13 mouse cellular contexts compared by ENCODE assay signal in the genomic region with DNA sequence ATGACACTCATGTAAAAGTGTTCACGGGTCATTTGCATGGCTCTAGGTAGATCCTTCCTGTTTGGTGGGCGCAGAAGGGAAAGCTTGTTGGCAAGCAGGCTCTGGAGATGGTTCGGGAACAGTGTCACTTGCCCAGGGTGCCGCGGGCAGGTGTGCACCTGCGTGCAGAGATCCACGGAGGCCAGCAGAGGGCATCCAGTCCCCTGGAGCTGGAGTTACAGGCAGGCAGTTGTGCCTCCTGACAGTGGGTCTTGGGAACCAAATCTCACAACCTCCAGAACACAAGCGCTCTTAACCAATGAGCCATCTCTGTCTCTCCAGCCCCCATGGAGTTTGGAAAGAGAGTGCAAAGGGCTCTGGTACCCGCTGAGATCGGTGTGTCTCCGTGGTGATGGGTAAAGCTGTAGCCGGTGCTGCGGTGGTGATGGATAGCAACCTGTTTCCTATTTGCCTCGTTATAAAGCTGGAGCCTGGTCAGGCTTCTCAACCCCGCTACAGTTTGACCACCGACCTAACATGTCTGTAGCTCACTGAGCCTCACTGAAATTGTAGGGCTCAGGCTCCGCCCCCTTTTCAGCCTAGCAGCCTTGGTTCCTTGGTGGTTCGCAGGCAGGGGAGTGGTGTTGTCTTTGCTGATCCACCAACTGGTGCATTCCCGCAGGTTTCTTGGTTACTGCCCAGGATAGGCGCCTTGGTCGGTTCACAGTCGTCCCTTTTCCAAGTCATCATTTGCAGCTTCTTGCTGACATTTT. TPM values are rescaled to one million over a fixed set of nuclear protein-coding genes. Genes with fewer than 3 reads are reported as not detected.
A peak's percentile ranks its signal among the peaks of the same experiment; 100 is the strongest.
DNase-seq lines count a peak whose midpoint lies in the region; ATAC-seq and TF ChIP-seq lines count a peak whose summit lies in the region.
"Had no signal": no experiment of that assay in that cellular context is flagged by ENCODE, and none has a peak within 500 bp of the region (broad histone marks: within the 10 kb centered on the region; RNA-seq: fewer than 3 reads in every experiment).

No protein-coding gene starts in this region.

- H3K9ac ChIP-seq in midbrain, postnatal 0 days (replicated peaks; ENCODE audit: low read length, poor library complexity, severe bottlenecking) = no peak overlapping the region
- no peak overlapping the region for H3K9ac ChIP-seq in midbrain, embryonic 11.5 days (ENCODE audit: low read length)
- H3K9ac ChIP-seq: heart, embryonic 15.5 days had no signal

- no peaks in the 10 kb centered on the region for H3K4me1 ChIP-seq in midbrain, postnatal 0 days (ENCODE audit: insufficient read depth, low read length)
- peaks cover 11% of the 10 kb centered on the region for H3K4me1 ChIP-seq in midbrain, embryonic 11.5 days (ENCODE audit: control insufficient read depth, insufficient read depth, low read length)
- H3K4me1 ChIP-seq in small intestine, adult 2 months (ENCODE audit: control insufficient read depth, insufficient read depth, insufficient read length, low read length) = peaks cover 47% of the 10 kb centered on the region

- peak; percentile 25 for DNase-seq in kidney, adult 18-20 months
- DNase-seq in kidney, postnatal 4 days = no peak
- DNase-seq in midbrain, postnatal 0 days (ENCODE audit: low spot score) = no peak
- no peak for DNase-seq in midbrain, embryonic 11.5 days (ENCODE audit: low spot score, missing footprints)
- DNase-seq in R1 (ENCODE audit: low read depth, low spot score) = peak; percentile 75
- no peak for DNase-seq in adrenal gland, postnatal 4 days (ENCODE audit: low spot score in 2 of 2)
- DNase-seq: adrenal gland, postnatal 36 days; cerebellum, postnatal 14 days had no signal

- TF ChIP-seq POLR2A in small intestine, adult 2 months (IDR thresholded peaks at IDR 0.05; ENCODE audit: low read depth, low read length) = no peak

- H3K4me2 ChIP-seq in midbrain, postnatal 0 days (ENCODE audit: low read depth, low read length, poor library complexity, severe bottlenecking) = no peak overlapping the region
- H3K4me2 ChIP-seq in midbrain, embryonic 11.5 days = no peak overlapping the region
- H3K4me2 ChIP-seq: heart, embryonic 15.5 days had no signal

- 49% methylated on average over 22 of the region's 22 CpGs for WGBS in midbrain, postnatal 0 days
- 45% methylated on average over 22 of the region's 22 CpGs for WGBS in midbrain, embryonic 11.5 days
- WGBS in small intestine, adult 2 months = 45% methylated on average over 22 of the region's 22 CpGs

- no peaks in the 10 kb centered on the region for H3K27me3 ChIP-seq in midbrain, postnatal 0 days (ENCODE audit: insufficient read depth, low read length)
- H3K27me3 ChIP-seq in midbrain, embryonic 11.5 days (ENCODE audit: control insufficient read depth, insufficient read depth, low read length) = no peaks in the 10 kb centered on the region
- H3K27me3 ChIP-seq in small intestine, adult 2 months (ENCODE audit: control insufficient read depth, insufficient read depth, low read length) = no peaks in the 10 kb centered on the region
- H3K27me3 ChIP-seq: heart, embryonic 15.5 days; Patski had no signal

- no peaks in the 10 kb centered on the region for H3K9me3 ChIP-seq in midbrain, postnatal 0 days (ENCODE audit: low read length)
- no peaks in the 10 kb centered on the region for H3K9me3 ChIP-seq in midbrain, embryonic 11.5 days (ENCODE audit: control insufficient read depth, low read length)
- H3K9me3 ChIP-seq: heart, embryonic 15.5 days; limb, embryonic 10.5 days had no signal

- no peak for ATAC-seq in midbrain, postnatal 0 days (ENCODE audit: low FRiP score)
- no peak for ATAC-seq in midbrain, embryonic 11.5 days (ENCODE audit: low FRiP score)
- ATAC-seq: Patski had no signal

- H3K27ac ChIP-seq in midbrain, postnatal 0 days (ENCODE audit: low read depth, low read length) = no peak overlapping the region
- no peak overlapping the region for H3K27ac ChIP-seq in midbrain, embryonic 11.5 days (ENCODE audit: low read depth, low read length)
- peak overlapping the region; percentile 99 for H3K27ac ChIP-seq in small intestine, adult 2 months (ENCODE audit: insufficient read depth, low read depth, low read length)
- H3K27ac ChIP-seq: heart, embryonic 15.5 days; limb, embryonic 10.5 days had no signal

- peaks cover 17% of the 10 kb centered on the region for H3K36me3 ChIP-seq in midbrain, postnatal 0 days (ENCODE audit: insufficient read depth, low read length)
- H3K36me3 ChIP-seq in midbrain, embryonic 11.5 days (ENCODE audit: control insufficient read depth, insufficient read depth, low read length) = no peaks in the 10 kb centered on the region
- peaks cover 38% of the 10 kb centered on the region for H3K36me3 ChIP-seq in small intestine, adult 2 months (ENCODE audit: control insufficient read depth, insufficient read depth, low read length)
- H3K36me3 ChIP-seq: heart, embryonic 15.5 days; limb, embryonic 10.5 days had no signal

- peak; percentile 50; the same call in 1 of the 2 replicates for TF ChIP-seq CTCF in midbrain, postnatal 0 days (IDR thresholded peaks at IDR 0.05)
- peak; percentile 70; the same call in 1 of the 2 replicates for TF ChIP-seq CTCF in small intestine, adult 2 months (IDR thresholded peaks at IDR 0.05; ENCODE audit: extremely low read depth, insufficient read length, insufficient replicate concordance, low read depth, low read length)

- H3K4me3 ChIP-seq in midbrain, postnatal 0 days (ENCODE audit: low read depth, low read length) = no peak overlapping the region
- no peak overlapping the region for H3K4me3 ChIP-seq in midbrain, embryonic 11.5 days (ENCODE audit: low read depth, low read length)
- H3K4me3 ChIP-seq in small intestine, adult 2 months (ENCODE audit: low read depth, low read length) = no peak overlapping the region
- H3K4me3 ChIP-seq: erythroblast, embryonic 14.5 days; heart, embryonic 15.5 days; limb, embryonic 10.5 days had no signal

RNA-seq across cellular contexts. Expression of a gene that starts 31.1 kb away (rescaled TPM):
- 11.0 and 12.7 TPM in 2 replicates for total RNA-seq in midbrain, postnatal 0 days (2014; rRNA removed)
- polyA plus RNA-seq in midbrain, postnatal 0 days (2015; fragmentation: Nextera tagmentation; extraction: Ambion mirVana) = 6.9 and 7.6 TPM in 2 replicates
- polyA plus RNA-seq in midbrain, embryonic 11.5 days (2014; fragmentation: Nextera tagmentation; extraction: Ambion mirVana) = 5.8 and 6.6 TPM in 2 replicates
- polyA plus RNA-seq in small intestine, adult 2 months (2012; rRNA removed) = 68.2 and 145 TPM in 2 replicates
- total RNA-seq in adrenal gland, postnatal 4 days (2021) = 10 to 100 TPM; 14.2 to 14.9 TPM

RNA-seq across cellular contexts. Expression of a gene that starts 40.5 kb away (rescaled TPM):
- 2.8 and 3.5 TPM in 2 replicates for total RNA-seq in midbrain, postnatal 0 days (2014; rRNA removed)
- 6.0 and 8.5 TPM in 2 replicates for polyA plus RNA-seq in midbrain, postnatal 0 days (2015; fragmentation: Nextera tagmentation; extraction: Ambion mirVana)
- 0.63 and 1.7 TPM in 2 replicates for polyA plus RNA-seq in midbrain, embryonic 11.5 days (2014; fragmentation: Nextera tagmentation; extraction: Ambion mirVana)
- polyA plus RNA-seq in small intestine, adult 2 months (2012; rRNA removed) = 0.46 TPM in 1 of 2 replicates, not detected in the other
- 1 to 10 TPM; 5.5 TPM for total RNA-seq in adrenal gland, postnatal 4 days (2021)
- polyA plus RNA-seq: erythroblast, embryonic 14.5 days had no signal

Comparison
In these comparisons a context has a peak if more than half of its experiments do, and no peak if none do; other contexts are left out.
1. DNase-seq: peak in kidney, adult 18-20 months (single experiment) and R1 (single experiment); none in kidney, postnatal 4 days (0 of 2), midbrain, postnatal 0 days (single experiment), midbrain, embryonic 11.5 days (single experiment) and adrenal gland, postnatal 4 days (0 of 2).